Mouse (Mus musculus): ENCODE data around the gene P2rx5. TPM values are rescaled to one million over a fixed set of nuclear protein-coding genes. Genes with fewer than 3 reads are reported as not detected.

The P2rx5 gene
- polyA plus RNA-seq, 1 experiment from 2014 or later = 1.3 TPM

DNA sequence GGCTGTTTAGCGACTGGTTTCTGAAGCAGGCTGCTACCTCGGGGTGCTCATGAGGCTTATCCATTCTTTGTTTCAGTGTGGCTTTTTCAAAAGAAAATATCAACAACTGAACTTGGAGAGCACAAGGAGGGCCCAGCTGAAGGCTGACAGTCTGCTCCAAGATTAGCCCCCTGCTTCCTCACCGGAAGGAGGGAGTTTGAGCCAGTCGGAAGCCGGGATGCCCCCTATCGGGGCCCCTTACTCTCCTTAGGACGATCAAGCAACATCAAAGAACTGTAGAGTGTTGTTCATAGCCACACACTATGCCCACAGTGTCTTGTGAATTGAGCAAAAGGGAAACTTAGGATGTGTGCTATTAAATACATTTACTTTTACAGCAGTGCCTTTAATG is 13.3 kb upstream of the P2rx5 start:
- H3K4me1 ChIP-seq = no peaks in the 10 kb centered on the region
- H3K9ac ChIP-seq (replicated peaks) = no peak overlapping the region
- H3K36me3 ChIP-seq = no peaks in the 10 kb centered on the region
- no peaks in the 10 kb centered on the region for H3K9me3 ChIP-seq
- 54% methylated on average over 7 of the region's 7 CpGs for WGBS
- ATAC-seq (replicated peaks) = no peak
- no peak overlapping the region for H3K4me2 ChIP-seq (replicated peaks)
- no peak overlapping the region for H3K4me3 ChIP-seq
- no peaks in the 10 kb centered on the region for H3K27me3 ChIP-seq
- H3K27ac ChIP-seq (replicated peaks) = no peak overlapping the region

DNA sequence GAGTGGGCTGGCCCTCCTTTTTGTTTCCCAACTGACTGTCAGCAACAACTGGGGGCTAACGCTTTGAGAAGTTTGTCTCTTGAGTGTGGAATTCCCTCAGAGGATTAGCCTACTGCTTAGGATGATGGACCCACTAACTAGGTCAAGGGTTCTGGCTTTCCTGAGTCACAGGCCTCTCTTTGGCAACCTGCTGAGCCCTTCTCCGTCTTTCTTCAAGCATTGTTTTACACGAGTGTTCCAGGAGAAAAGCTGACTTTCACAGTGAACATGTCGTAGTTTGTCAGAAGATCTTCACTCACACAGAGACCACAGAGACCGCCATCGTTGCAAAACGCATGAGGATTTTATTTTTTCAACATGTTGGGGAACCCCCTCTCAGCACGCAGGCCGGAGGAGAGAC is 12.0 kb upstream of the P2rx5 start:
- WGBS = 68% methylated on average over 9 of the region's 9 CpGs
- ATAC-seq (replicated peaks) = no peak

DNA sequence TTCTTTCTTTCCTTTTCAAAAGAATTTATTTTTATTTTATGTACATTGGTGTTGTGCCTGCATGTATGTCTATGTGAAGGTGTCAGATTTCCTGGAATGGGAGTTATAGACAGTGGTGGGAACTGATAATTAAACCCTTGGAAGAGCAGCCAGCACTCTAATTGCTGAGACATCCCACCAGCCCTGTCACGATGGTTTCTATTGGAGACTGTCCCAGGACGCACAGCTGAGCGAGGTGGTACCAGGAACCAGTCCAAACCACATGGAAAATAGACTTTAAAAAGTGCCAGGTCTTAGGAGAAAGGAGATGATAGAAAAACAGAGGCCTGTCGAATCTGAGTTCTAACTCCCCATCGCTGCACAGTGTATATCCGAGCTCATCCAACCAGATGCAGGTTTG is 5.2 kb upstream of the P2rx5 start:
- ATAC-seq (replicated peaks) = no peak
- 58% methylated on average over 6 of the region's 6 CpGs for WGBS
- Histone ChIP-seq H3K4me3 (no peak overlapping the region), H3K27ac (replicated peaks) (no peak overlapping the region), H3K4me2 (replicated peaks) (no peak overlapping the region), H3K9ac (replicated peaks) (no peak overlapping the region), H3K4me1 (peaks cover 1% of the 10 kb centered on the region), H3K27me3 (peaks cover 11% of the 10 kb centered on the region; the same call in 1 of the 2 replicates), H3K36me3 (no peaks in the 10 kb centered on the region), H3K9me3 (no peaks in the 10 kb centered on the region)

More for the DNA sequence above, 12.0 kb upstream of the P2rx5 start:
- Histone ChIP-seq H3K36me3 (no peaks in the 10 kb centered on the region), H3K27me3 (no peaks in the 10 kb centered on the region), H3K4me1 (no peaks in the 10 kb centered on the region), H3K27ac (replicated peaks) (no peak overlapping the region), H3K4me2 (replicated peaks) (no peak overlapping the region), H3K9ac (replicated peaks) (no peak overlapping the region), H3K9me3 (no peaks in the 10 kb centered on the region), H3K4me3 (no peak overlapping the region)

DNA sequence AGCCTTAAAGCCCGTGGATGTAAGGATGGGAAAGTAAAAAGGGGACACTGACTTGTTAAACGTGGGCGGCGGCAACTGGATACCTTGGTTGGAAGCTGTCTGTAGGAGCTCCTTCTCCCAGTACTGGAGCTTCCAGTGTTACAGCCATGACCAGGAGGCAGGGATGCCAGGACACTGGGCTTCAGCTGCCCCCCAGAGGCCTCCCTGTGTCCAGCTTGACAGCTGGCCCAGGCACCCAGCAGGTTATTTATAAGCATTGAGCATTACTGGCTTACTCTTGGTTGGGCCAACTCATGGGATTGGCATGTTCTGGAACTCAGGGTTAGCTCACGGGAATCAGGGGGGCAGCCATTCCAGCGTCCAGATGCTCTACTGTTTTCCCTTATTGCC is 585 bp downstream of the P2rx5 start:
- H3K9ac ChIP-seq (replicated peaks) = peak overlapping the region; percentile 39
- WGBS = 24% methylated on average over 6 of the region's 6 CpGs
- no peak for ATAC-seq (replicated peaks)

DNA sequence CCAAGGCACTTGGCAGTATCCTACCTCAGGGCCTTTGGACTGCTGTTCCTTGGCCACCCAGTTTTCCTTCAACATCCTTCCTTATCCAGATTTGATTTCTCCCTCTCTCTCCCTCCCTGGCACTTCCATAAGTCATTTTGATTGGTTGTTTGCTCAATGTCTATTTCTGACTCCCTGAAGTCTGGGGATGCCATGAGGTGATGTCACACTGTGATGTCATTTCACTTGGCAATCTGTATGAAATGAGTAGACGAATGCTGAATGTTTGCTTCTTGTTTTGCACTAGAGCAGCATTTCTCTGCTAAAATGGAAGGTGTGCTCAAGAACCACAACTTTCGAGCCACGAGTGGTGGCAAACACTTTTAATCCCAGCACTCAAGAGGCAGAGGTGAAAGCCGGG is 1.4 kb downstream of the P2rx5 start:
- H3K4me1 ChIP-seq = peaks cover 9% of the 10 kb centered on the region
- no peak overlapping the region for H3K4me2 ChIP-seq (replicated peaks)
- H3K9ac ChIP-seq (replicated peaks) = no peak overlapping the region
- 81% methylated on average over 4 of the region's 4 CpGs for WGBS
- no peak overlapping the region for H3K27ac ChIP-seq (replicated peaks)
- no peaks in the 10 kb centered on the region for H3K9me3 ChIP-seq
- no peak for ATAC-seq (replicated peaks)
- H3K4me3 ChIP-seq = no peak overlapping the region
- peaks cover 23% of the 10 kb centered on the region; the same call in 1 of the 2 replicates for H3K27me3 ChIP-seq
- H3K36me3 ChIP-seq = no peaks in the 10 kb centered on the region

More for the DNA sequence above, 585 bp downstream of the P2rx5 start:
- Histone ChIP-seq H3K4me2 (replicated peaks) (peak overlapping the region; percentile 57; the same call in 1 of the 2 replicates), H3K4me1 (peaks cover 9% of the 10 kb centered on the region), H3K27me3 (peaks cover 23% of the 10 kb centered on the region; the same call in 1 of the 2 replicates), H3K27ac (replicated peaks) (no peak overlapping the region), H3K36me3 (no peaks in the 10 kb centered on the region), H3K9me3 (no peaks in the 10 kb centered on the region), H3K4me3 (peak overlapping the region; percentile 36)

DNA sequence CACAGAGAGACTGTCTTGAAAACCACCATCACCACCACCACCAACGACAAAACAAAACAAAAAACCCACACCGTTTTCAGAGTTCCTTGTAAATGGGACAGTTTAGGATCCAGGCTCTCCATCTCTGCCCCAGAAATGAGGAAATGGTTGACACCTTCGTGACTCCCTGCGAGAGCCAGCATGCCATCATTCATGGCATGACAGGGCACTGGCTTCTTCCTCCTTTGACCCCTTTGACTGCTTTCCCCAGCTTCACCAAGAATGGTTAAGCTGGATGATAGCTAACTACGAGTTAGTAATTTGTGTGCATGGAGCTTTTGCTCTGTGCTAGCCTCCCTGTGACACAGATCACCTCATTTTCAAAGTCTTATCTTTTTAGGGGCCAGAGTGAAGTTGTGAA is 2.1 kb downstream of the P2rx5 start:
- 85% methylated on average over 5 of the region's 5 CpGs for WGBS
- Histone ChIP-seq H3K4me1 (peaks cover 9% of the 10 kb centered on the region), H3K9me3 (no peaks in the 10 kb centered on the region), H3K27ac (replicated peaks) (no peak overlapping the region), H3K4me3 (no peak overlapping the region), H3K27me3 (peaks cover 23% of the 10 kb centered on the region; the same call in 1 of the 2 replicates), H3K9ac (replicated peaks) (no peak overlapping the region), H3K36me3 (no peaks in the 10 kb centered on the region), H3K4me2 (replicated peaks) (no peak overlapping the region)
- ATAC-seq (replicated peaks) = no peak

DNA sequence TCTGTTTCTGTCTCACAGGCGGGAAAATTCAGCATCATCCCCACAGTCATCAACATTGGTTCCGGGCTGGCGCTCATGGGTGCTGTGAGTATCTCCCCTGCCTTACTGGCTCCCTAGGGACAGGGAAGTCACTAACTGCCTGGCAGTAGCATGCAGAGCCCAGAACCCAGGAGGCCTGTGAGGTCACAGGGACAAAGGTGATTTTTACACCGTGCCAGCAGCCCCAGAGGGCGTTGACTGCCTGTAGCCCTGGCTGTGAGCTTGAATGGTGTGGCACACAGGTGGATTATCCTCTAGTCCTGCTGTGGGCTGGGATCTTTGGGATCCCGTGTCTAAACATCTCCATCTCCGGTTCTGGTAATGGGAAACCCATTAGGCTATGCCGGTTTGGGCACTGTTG is 7.8 kb downstream of the P2rx5 start:
- no peak for ATAC-seq (replicated peaks)

DNA sequence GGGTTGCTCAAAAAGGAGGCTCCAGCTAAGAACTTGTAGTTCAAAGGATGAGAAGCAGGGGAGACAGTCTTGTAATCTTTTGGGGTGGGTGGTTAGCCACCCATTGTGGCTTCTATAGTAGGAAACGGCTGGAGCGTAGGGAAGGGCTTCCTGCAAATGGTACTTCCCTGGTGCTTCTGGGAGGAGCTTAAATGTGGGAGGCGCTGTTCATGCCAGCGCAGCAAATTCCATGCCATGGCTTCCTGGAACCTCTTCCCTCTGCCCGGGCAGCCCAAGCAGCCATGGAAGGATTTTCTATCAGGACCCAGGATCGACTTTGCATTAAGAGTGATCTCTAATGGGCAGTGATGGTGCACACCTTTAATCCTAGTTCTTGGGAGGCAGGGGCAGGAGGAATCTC is 8.4 kb downstream of the P2rx5 start:
- no peak overlapping the region for H3K4me3 ChIP-seq
- H3K9ac ChIP-seq (replicated peaks) = no peak overlapping the region
- H3K4me1 ChIP-seq = no peaks in the 10 kb centered on the region
- H3K27me3 ChIP-seq = no peaks in the 10 kb centered on the region
- 80% methylated on average over 6 of the region's 6 CpGs for WGBS
- H3K4me2 ChIP-seq (replicated peaks) = no peak overlapping the region
- no peak for ATAC-seq (replicated peaks)
- no peak overlapping the region for H3K27ac ChIP-seq (replicated peaks)
- 0 out of 2 replicates have a peak, but pooled peaks cover 3% of the 10 kb centered on the region for H3K36me3 ChIP-seq
- no peaks in the 10 kb centered on the region for H3K9me3 ChIP-seq

More for the DNA sequence above, 7.8 kb downstream of the P2rx5 start:
- Histone ChIP-seq H3K9me3 (no peaks in the 10 kb centered on the region), H3K9ac (replicated peaks) (no peak overlapping the region), H3K27me3 (no peaks in the 10 kb centered on the region), H3K36me3 (no peaks in the 10 kb centered on the region), H3K4me1 (no peaks in the 10 kb centered on the region), H3K4me3 (no peak overlapping the region), H3K27ac (replicated peaks) (no peak overlapping the region), H3K4me2 (replicated peaks) (no peak overlapping the region)
- WGBS = 84% methylated on average over 8 of the region's 8 CpGs

DNA sequence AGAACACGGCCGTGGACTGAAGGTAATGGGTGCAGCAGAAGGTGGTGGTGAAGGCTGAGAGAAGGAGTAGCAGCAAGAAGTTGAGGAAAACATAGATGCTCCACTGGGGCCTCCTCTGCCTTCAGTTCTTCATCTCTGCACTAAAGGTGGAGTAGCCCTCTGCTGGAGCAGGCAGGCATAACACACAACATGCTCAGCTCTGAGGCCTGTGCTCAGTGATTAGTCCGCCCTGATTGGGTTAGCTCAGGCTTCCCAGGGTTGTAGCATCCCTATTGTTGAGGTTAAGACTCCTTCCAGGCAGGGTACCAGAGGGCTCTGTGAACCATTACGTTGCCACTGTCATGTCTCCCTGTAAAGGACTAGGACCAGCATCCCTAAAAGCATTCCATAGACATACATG is 9.0 kb downstream of the P2rx5 start:
- H3K27me3 ChIP-seq = no peaks in the 10 kb centered on the region
- no peak overlapping the region for H3K27ac ChIP-seq (replicated peaks)
- no peak for ATAC-seq (replicated peaks)
- no peaks in the 10 kb centered on the region for H3K4me1 ChIP-seq
- no peak overlapping the region for H3K9ac ChIP-seq (replicated peaks)
- H3K4me2 ChIP-seq (replicated peaks) = no peak overlapping the region
- 0 out of 2 replicates have a peak, but pooled peaks cover 4% of the 10 kb centered on the region for H3K36me3 ChIP-seq
- no peaks in the 10 kb centered on the region for H3K9me3 ChIP-seq
- WGBS = 44% methylated on average over 4 of the region's 4 CpGs
- H3K4me3 ChIP-seq = no peak overlapping the region

DNA sequence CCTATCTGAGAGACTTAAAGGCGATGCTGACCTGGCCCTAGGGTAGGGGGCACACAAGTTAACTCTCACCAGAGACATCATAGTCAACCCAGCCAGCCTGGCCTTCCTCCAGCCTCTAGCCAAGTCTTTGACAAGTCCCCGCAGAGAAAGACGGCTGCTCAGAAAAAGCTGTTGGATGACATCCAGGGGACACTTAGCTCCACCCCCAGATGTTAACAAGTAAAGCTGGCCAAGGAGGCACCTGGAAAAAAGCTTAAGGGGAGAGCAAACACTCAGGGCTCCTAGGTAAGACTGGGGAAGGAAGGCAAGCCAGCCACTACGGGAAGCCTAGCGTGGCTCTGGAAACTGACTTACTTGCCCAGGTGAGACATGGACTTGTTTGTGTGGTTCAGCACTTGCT is 12.0 kb downstream of the P2rx5 start:
- Histone ChIP-seq H3K4me1 (peaks cover 15% of the 10 kb centered on the region), H3K4me3 (no peak overlapping the region), H3K9ac (replicated peaks) (no peak overlapping the region), H3K27me3 (no peaks in the 10 kb centered on the region), H3K36me3 (peaks cover 4% of the 10 kb centered on the region; the same call in 1 of the 2 replicates), H3K9me3 (no peaks in the 10 kb centered on the region), H3K27ac (replicated peaks) (no peak overlapping the region), H3K4me2 (replicated peaks) (no peak overlapping the region)
- WGBS = 65% methylated on average over 5 of the region's 5 CpGs
- no peak for ATAC-seq (replicated peaks)

DNA sequence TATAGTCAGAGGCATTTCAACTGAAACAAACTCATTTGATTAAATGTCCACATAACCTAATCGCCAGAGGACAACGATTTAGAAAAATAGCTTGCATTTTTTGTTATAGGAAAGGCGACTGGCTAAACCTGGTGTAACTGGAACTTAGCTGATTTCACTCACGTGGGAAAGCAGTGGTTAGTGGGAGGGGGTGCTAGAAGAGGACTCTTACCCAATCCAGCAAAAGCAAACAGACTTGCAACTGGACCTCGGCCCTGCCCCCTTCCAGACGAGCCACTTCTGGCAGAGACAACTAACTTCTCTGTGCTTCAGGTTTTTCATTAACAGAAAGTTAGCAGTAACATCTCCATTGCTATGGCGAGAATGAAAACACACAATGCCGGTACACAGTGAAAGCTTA is 15.4 kb downstream of the P2rx5 start:
- WGBS = 56% methylated on average over 8 of the region's 8 CpGs

DNA sequence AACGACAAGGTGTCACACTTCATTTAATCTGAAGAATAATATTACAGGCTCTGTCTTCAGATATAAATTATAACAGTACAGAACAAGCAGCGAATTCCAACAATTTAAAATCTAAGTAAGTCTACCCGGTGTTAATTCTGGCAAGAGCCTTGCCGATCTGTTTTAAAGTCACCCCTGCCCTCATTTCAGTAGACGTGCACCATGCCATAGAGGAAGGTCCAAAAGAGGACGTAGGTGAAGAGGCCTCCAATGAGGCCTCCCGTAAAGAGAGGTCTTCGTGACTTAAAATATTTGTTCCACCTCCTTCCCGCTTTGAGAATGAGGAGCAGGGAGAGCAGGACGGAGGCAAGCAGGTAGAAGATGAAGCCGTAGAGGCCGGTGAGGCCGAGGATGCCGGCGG is 16.0 kb downstream of the P2rx5 start:
- Histone ChIP-seq H3K4me3 (peak overlapping the region; percentile 69), H3K27ac (replicated peaks) (peak overlapping the region; percentile 85), H3K9me3 (no peaks in the 10 kb centered on the region), H3K4me2 (replicated peaks) (peak overlapping the region; percentile 62), H3K36me3 (peaks cover 7% of the 10 kb centered on the region; the same call in 1 of the 2 replicates), H3K27me3 (no peaks in the 10 kb centered on the region), H3K9ac (replicated peaks) (peak overlapping the region; percentile 69), H3K4me1 (peaks cover 34% of the 10 kb centered on the region)
- no peak for ATAC-seq (replicated peaks)
- WGBS = under 1% methylated on average over 15 of the region's 15 CpGs

More for the DNA sequence above, 15.4 kb downstream of the P2rx5 start:
- Histone ChIP-seq H3K4me3 (peak overlapping the region; percentile 69), H3K27ac (replicated peaks) (no peak overlapping the region), H3K9me3 (no peaks in the 10 kb centered on the region), H3K9ac (replicated peaks) (0 out of 2 replicates have a peak overlapping the region, but pooled peaks have one; percentile 69), H3K4me2 (replicated peaks) (peak overlapping the region; percentile 62), H3K36me3 (peaks cover 6% of the 10 kb centered on the region; the same call in 1 of the 2 replicates), H3K4me1 (peaks cover 34% of the 10 kb centered on the region), H3K27me3 (no peaks in the 10 kb centered on the region)
- no peak for ATAC-seq (replicated peaks)

Data from forebrain, embryonic 15.5 days (tissue).